Mouse (Mus musculus) right cerebral cortex, adult 2 months (tissue): Measurements from ENCODE around the gene Hspa1a.
"Not testable (repeated sequence)": the region's sequence is repeated elsewhere in the genome, so short reads cannot be mapped to it uniquely, and the experiment has no call there.

Experiments
- DNase-seq, 2 experiments: peaks; one replicate each; pipeline ENCODE4 v3.0.0; 2021 to 2022; ENCODE audit warnings: low spot score in 2 of 2

Hspa1a gene

GRCm38 (mm10) chr17:34969822-34970221 is 2.1 kb downstream of the Hspa1a start, which contains the start of gene Gm20481:
Gene Gm20481 (plus strand): TSS chr17:34969912.
- DNase-seq = not testable (repeated sequence)

GRCm38 (mm10) chr17:34965627-34966026 is 6.3 kb downstream of the Hspa1a start:
- DNase-seq = no peak

GRCm38 (mm10) chr17:34964640-34965049 is 7.3 kb downstream of the Hspa1a start:
- no peak for DNase-seq

- no peak for DNase-seq
These were observed 9.1 kb downstream of the Hspa1a start for GRCm38 (mm10) chr17:34962841-34963240.

- no peak for DNase-seq
These were observed 9.8 kb downstream of the Hspa1a start for GRCm38 (mm10) chr17:34962125-34962524.

GRCm38 (mm10) chr17:34960702-34961493 is 11.1 kb downstream of the Hspa1a start:
- DNase-seq = peak in 1 of 2 experiments; percentile 33

GRCm38 (mm10) chr17:34959881-34960515 is 12.0 kb downstream of the Hspa1a start:
- no peak for DNase-seq

GRCm38 (mm10) chr17:34959130-34959778 is 12.7 kb downstream of the Hspa1a start, which contains the start of gene Hspa1b:
Gene Hspa1b (minus strand): TSS chr17:34959238.
- peak; percentile 81 to 85 for DNase-seq

GRCm38 (mm10) chr17:34958734-34959129 is 13.2 kb downstream of the Hspa1a start:
- DNase-seq = not testable (repeated sequence)

- not testable (repeated sequence) for DNase-seq
These were observed 14.0 kb downstream of the Hspa1a start for GRCm38 (mm10) chr17:34957966-34958365.

GRCm38 (mm10) chr17:34957291-34957690 is 14.7 kb downstream of the Hspa1a start:
- not testable (repeated sequence) for DNase-seq

- no peak for DNase-seq
These were observed 15.6 kb downstream of the Hspa1a start for GRCm38 (mm10) chr17:34956340-34956739.

GRCm38 (mm10) chr17:34955884-34956283 is 16.1 kb downstream of the Hspa1a start:
- DNase-seq = no peak

GRCm38 (mm10) chr17:34954831-34955230 is 17.1 kb downstream of the Hspa1a start:
- DNase-seq = no peak

- DNase-seq = no peak
These were observed 18.1 kb downstream of the Hspa1a start for GRCm38 (mm10) chr17:34953904-34954303.

GRCm38 (mm10) chr17:34953258-34953657 is 18.7 kb downstream of the Hspa1a start:
- no peak for DNase-seq

GRCm38 (mm10) chr17:34952378-34953040 is 19.4 kb downstream of the Hspa1a start:
- DNase-seq = peak; percentile 73 to 74

- DNase-seq = peak; percentile 56
These were observed 20.1 kb downstream of the Hspa1a start for GRCm38 (mm10) chr17:34951636-34952377.

- no peak for DNase-seq
These were observed 21.2 kb downstream of the Hspa1a start for GRCm38 (mm10) chr17:34950514-34951455.

- no peak for DNase-seq
These were observed 22.4 kb downstream of the Hspa1a start for GRCm38 (mm10) chr17:34949553-34949969.
